Mouse (Mus musculus) heart, postnatal 0 days (tissue): ENCODE measurements around the gene Zfp987.
"Not testable (repeated sequence)": the region's sequence is repeated elsewhere in the genome, so short reads cannot be mapped to it uniquely, and the experiment has no call there.

Experiments
- CTCF ChIP-seq: IDR thresholded peaks from 2 replicates; pipeline ENCODE4 v1.5.1; 2016; ENCODE audit warnings: antibody characterized with exemption, control low read depth, low read depth
- EP300 ChIP-seq: IDR thresholded peaks from 2 replicates; pipeline ENCODE4 v1.6.1; 2016; ENCODE audit warnings: antibody characterized with exemption, low read depth

- not testable (repeated sequence) for TF ChIP-seq CTCF, EP300
These were observed 34.1 kb upstream of the Zfp987 start for GRCm38 (mm10) chr4:146063001-146063400.
